Mouse (Mus musculus) MEL (cell line): ENCODE data around the gene Cramp1l. TPM values are rescaled to one million over a fixed set of nuclear protein-coding genes. Genes with fewer than 3 reads are reported as not detected.

Experiments used
- TAL1 ChIP-seq: IDR thresholded peaks from 2 replicates; pipeline ENCODE4 v1.6.1; 2012; ENCODE audit warnings: mild to moderate bottlenecking, inconsistent platforms, low read length, moderate library complexity, mixed read lengths
- polyA plus RNA-seq, 2 experiments: library from polyadenylated mRNA; stranded (reverse) in 1 of 2; unstranded in 1 of 2; fragments of >175 nt in 1 of 2; fragments of >200 nt in 1 of 2; gene quantifications; 2 replicates each; pipeline versions ENCODE4 v1.2.1 to v1.2.4; 2012; ENCODE audit warnings: low replicate concordance in 2 of 2, low read depth in 1 of 2; ENCODE audit not compliant: insufficient read length in 2 of 2, insufficient read depth in 1 of 2, missing spikeins in 1 of 2
- total RNA-seq: library from RNA; depleted of rRNA; stranded (reverse); fragments of 300-350 nt; gene quantifications from 2 replicates; pipeline ENCODE4 v1.2.3, GENCODE M21; 2012; rRNA removed

Cramp1l gene
- total and polyA plus RNA-seq, 3 experiments: 2.4 to 5.1 TPM; not detected in 1

GRCm38 (mm10) chr17:24913984-24914383 is 101.6 kb downstream of the Cramp1l start (continued):
- TF ChIP-seq TAL1: peak; percentile 77

Other genes with a start within 250 kb of the Cramp1l start
- 0.15 TPM in 1 of 2 replicates, not detected in the other for gene Meiob, start 211.5 kb downstream of the Cramp1l start, total RNA-seq
- under 1 TPM in 1 of 2 experiments, not detected in 1; 0.11 TPM for gene Meiob, start 211.5 kb downstream of the Cramp1l start, polyA plus RNA-seq
- 32.3 and 49.6 TPM in 2 replicates for gene Hagh, start 175.6 kb downstream of the Cramp1l start, total RNA-seq
- gene Hagh, start 175.6 kb downstream of the Cramp1l start, polyA plus RNA-seq: 10 to 100 TPM in 1 of 2 experiments, not detected in 1; 37.5 TPM
- gene Fahd1, start 165.4 kb downstream of the Cramp1l start, total RNA-seq: 2.0 and 2.7 TPM in 2 replicates
- gene Fahd1, start 165.4 kb downstream of the Cramp1l start, polyA plus RNA-seq: 1 to 10 TPM in 1 of 2 experiments, not detected in 1; 4.7 TPM
- gene Igfals, start 149.8 kb downstream of the Cramp1l start, total RNA-seq: not detected in 2 replicates
- under 1 TPM in 1 of 2 experiments, not detected in 1; 0.04 TPM for gene Igfals, start 149.8 kb downstream of the Cramp1l start, polyA plus RNA-seq
- gene Nubp2, start 129.4 kb downstream of the Cramp1l start, total RNA-seq: 109 and 141 TPM in 2 replicates
- 100 to 1,000 TPM in 1 of 2 experiments, not detected in 1; 191 TPM for gene Nubp2, start 129.4 kb downstream of the Cramp1l start, polyA plus RNA-seq
- 27.2 and 34.5 TPM in 2 replicates for gene Spsb3, start 129.1 kb downstream of the Cramp1l start, total RNA-seq
- gene Spsb3, start 129.1 kb downstream of the Cramp1l start, polyA plus RNA-seq: 10 to 100 TPM in 1 of 2 experiments, not detected in 1; 30.2 TPM
- gene Eme2, start 120.7 kb downstream of the Cramp1l start, total RNA-seq: 19.5 and 26.8 TPM in 2 replicates
- 10 to 100 TPM in 1 of 2 experiments, not detected in 1; 15.1 TPM for gene Eme2, start 120.7 kb downstream of the Cramp1l start, polyA plus RNA-seq
- 60.1 and 74.8 TPM in 2 replicates for gene Mrps34, start 120.7 kb downstream of the Cramp1l start, total RNA-seq
- 10 to 100 TPM in 1 of 2 experiments, not detected in 1; 82.0 TPM for gene Mrps34, start 120.7 kb downstream of the Cramp1l start, polyA plus RNA-seq
- gene Nme3, start 119.3 kb downstream of the Cramp1l start, total RNA-seq: 24.4 and 29.1 TPM in 2 replicates
- 10 to 100 TPM in 1 of 2 experiments, not detected in 1; 22.1 TPM for gene Nme3, start 119.3 kb downstream of the Cramp1l start, polyA plus RNA-seq
- 16.9 and 22.8 TPM in 2 replicates for gene Mapk8ip3, start 78.8 kb downstream of the Cramp1l start, total RNA-seq
- 10 to 100 TPM in 1 of 2 experiments, not detected in 1; 44.5 TPM for gene Mapk8ip3, start 78.8 kb downstream of the Cramp1l start, polyA plus RNA-seq
- gene Jpt2, start 55.1 kb downstream of the Cramp1l start, total RNA-seq: 31.7 and 35.5 TPM in 2 replicates
- gene Jpt2, start 55.1 kb downstream of the Cramp1l start, polyA plus RNA-seq: 10 to 100 TPM in 1 of 2 experiments, not detected in 1; 40.9 TPM
- 3.4 and 4.3 TPM in 2 replicates for gene Ift140, start 297 bp upstream of the Cramp1l start, total RNA-seq
- 1 to 10 TPM in 1 of 2 experiments, not detected in 1; 9.0 TPM for gene Ift140, start 297 bp upstream of the Cramp1l start, polyA plus RNA-seq
- gene Tmem204, start 67.8 kb upstream of the Cramp1l start, total RNA-seq: not detected in 2 replicates
- under 1 TPM in 1 of 2 experiments, not detected in 1; 0.10 TPM for gene Tmem204, start 67.8 kb upstream of the Cramp1l start, polyA plus RNA-seq
- gene Telo2, start 100.2 kb upstream of the Cramp1l start, total RNA-seq: 15.3 and 20.0 TPM in 2 replicates
- 10 to 100 TPM in 1 of 2 experiments, not detected in 1; 20.9 TPM for gene Telo2, start 100.2 kb upstream of the Cramp1l start, polyA plus RNA-seq
- not detected in 2 replicates for gene Ptx4, start 105.0 kb upstream of the Cramp1l start, total RNA-seq
- gene Ptx4, start 105.0 kb upstream of the Cramp1l start, polyA plus RNA-seq: not detected
- gene Clcn7, start 117.6 kb upstream of the Cramp1l start, total RNA-seq: 9.8 and 10.9 TPM in 2 replicates
- 10 to 100 TPM in 1 of 2 experiments, not detected in 1; 16.4 TPM for gene Clcn7, start 117.6 kb upstream of the Cramp1l start, polyA plus RNA-seq
- 0.10 and 0.12 TPM in 2 replicates for gene Ccdc154, start 146.7 kb upstream of the Cramp1l start, total RNA-seq
- gene Ccdc154, start 146.7 kb upstream of the Cramp1l start, polyA plus RNA-seq: under 1 TPM in 1 of 2 experiments, not detected in 1; 0.19 TPM
- not detected in 2 replicates for gene Gm38655, start 159.7 kb upstream of the Cramp1l start, total RNA-seq
- gene Gm38655, start 159.7 kb upstream of the Cramp1l start, polyA plus RNA-seq: not detected
- 19.8 and 22.0 TPM in 2 replicates for gene BC003965, start 168.8 kb upstream of the Cramp1l start, total RNA-seq
- 10 to 100 TPM in 1 of 2 experiments, not detected in 1; 29.2 TPM for gene BC003965, start 168.8 kb upstream of the Cramp1l start, polyA plus RNA-seq
- gene Unkl, start 172.6 kb upstream of the Cramp1l start, total RNA-seq: 16.6 and 18.0 TPM in 2 replicates
- gene Unkl, start 172.6 kb upstream of the Cramp1l start, polyA plus RNA-seq: 10 to 100 TPM in 1 of 2 experiments, not detected in 1; 42.4 TPM
- 7.7 and 8.7 TPM in 2 replicates for gene Gnptg, start 224.3 kb upstream of the Cramp1l start, total RNA-seq
- gene Gnptg, start 224.3 kb upstream of the Cramp1l start, polyA plus RNA-seq: 10 to 100 TPM in 1 of 2 experiments, not detected in 1; 10.8 TPM
- 35.2 and 37.4 TPM in 2 replicates for gene Tsr3, start 224.4 kb upstream of the Cramp1l start, total RNA-seq
- 10 to 100 TPM in 1 of 2 experiments, not detected in 1; 50.5 TPM for gene Tsr3, start 224.4 kb upstream of the Cramp1l start, polyA plus RNA-seq
- 0.08 and 0.13 TPM in 2 replicates for gene Baiap3, start 240.6 kb upstream of the Cramp1l start, total RNA-seq
- under 1 TPM in 1 of 2 experiments, not detected in 1; 0.14 TPM for gene Baiap3, start 240.6 kb upstream of the Cramp1l start, polyA plus RNA-seq